Mouse (Mus musculus) kidney, postnatal 4 days (tissue): ENCODE results near the gene Gm17078.
"Not testable (repeated sequence)": the region's sequence is repeated elsewhere in the genome, so short reads cannot be mapped to it uniquely, and the experiment has no call there.

Experiments used
- DNase-seq, 2 experiments: peaks; one replicate each; pipeline ENCODE4 v3.0.0; 2021; ENCODE audit warnings: mixed read lengths in 2 of 2

The Gm17078 gene

GRCm38 (mm10) chr14:51611210-51611609 is at the start of gene Gm17078:
TSS of gene Gm17078 (minus strand) at chr14:51611310.
- no peak for DNase-seq

- DNase-seq, result not testable (repeated sequence)
Measured at GRCm38 (mm10) chr14:51635566-51635965, 24.5 kb upstream of the Gm17078 start, which contains the start of gene Gm4181. TSS of gene Gm4181 (minus strand) at chr14:51635666.

GRCm38 (mm10) chr14:51632426-51632825 is 21.3 kb upstream of the Gm17078 start:
- peak; percentile 3 to 7 for DNase-seq

GRCm38 (mm10) chr14:51592039-51592438 is 19.1 kb downstream of the Gm17078 start, which contains the start of gene Gm17174:
TSS of gene Gm17174 (minus strand) at chr14:51592139.
- DNase-seq, result not testable (repeated sequence)

- not testable (repeated sequence) for DNase-seq
Measured at GRCm38 (mm10) chr14:51573963-51574362, 37.1 kb downstream of the Gm17078 start, which contains the start of gene Gm17175. TSS of gene Gm17175 (minus strand) at chr14:51574063.
